26 mouse cellular contexts compared by ENCODE assay signal in genomic region chr9:59469446-59469845, GRCm38 (mm10). TPM values are rescaled to one million over a fixed set of nuclear protein-coding genes. Genes with fewer than 3 reads are reported as not detected.
A peak's percentile ranks its signal among the peaks of the same experiment; 100 is the strongest.
DNase-seq lines count a peak whose midpoint lies in the region; ATAC-seq and TF ChIP-seq lines count a peak whose summit lies in the region.
"Had no signal": no experiment of that assay in that cellular context is flagged by ENCODE, and none has a peak within 500 bp of the region (broad histone marks: within the 10 kb centered on the region; RNA-seq: fewer than 3 reads in every experiment).

No protein-coding gene starts in this region.

- H3K9ac ChIP-seq in MEL (ENCODE audit: control insufficient read depth, low read depth, low read length, poor library complexity, severe bottlenecking), result no peak overlapping the region
- no peak overlapping the region for H3K9ac ChIP-seq in midbrain, embryonic 16.5 days (ENCODE audit: low read depth, low read length)
- H3K9ac ChIP-seq: embryonic facial prominence, embryonic 13.5 days; embryonic facial prominence, embryonic 15.5 days; forebrain, embryonic 12.5 days had no signal

- no peak overlapping the region for H3K4me3 ChIP-seq in MEL (ENCODE audit: control insufficient read depth in 1 of 2, insufficient read depth in 1 of 2, low read depth in 2 of 2, low read length in 2 of 2)
- no peak overlapping the region for H3K4me3 ChIP-seq in midbrain, embryonic 16.5 days (ENCODE audit: low read depth, low read length)
- H3K4me3 ChIP-seq: embryonic facial prominence, embryonic 13.5 days; embryonic facial prominence, embryonic 15.5 days; erythroblast, embryonic 14.5 days; forebrain, embryonic 10.5 days; forebrain, embryonic 12.5 days had no signal

- H3K36me3 ChIP-seq in MEL (ENCODE audit: control insufficient read depth in 1 of 2, insufficient read depth in 2 of 2, low read length in 2 of 2), result peaks cover 7 to 56% of the 10 kb centered on the region in 2 experiments
- H3K36me3 ChIP-seq in midbrain, embryonic 16.5 days (ENCODE audit: control insufficient read depth, insufficient read depth, low read length), result no peaks in the 10 kb centered on the region
- H3K36me3 ChIP-seq: embryonic facial prominence, embryonic 15.5 days had no signal

- TF ChIP-seq CTCF in MEL (IDR thresholded peaks at IDR 0.05 in 2 of 3, conservative IDR thresholded peaks at IDR 0.05 in 1 of 3; ENCODE audit: control insufficient read depth in 1 of 3, insufficient read depth in 1 of 3, low read depth in 2 of 3, low read length in 3 of 3, poor library complexity in 1 of 3, severe bottlenecking in 1 of 3), result no peak

- no peak overlapping the region; the same call in 1 of the 2 replicates for H3K27ac ChIP-seq in MEL (ENCODE audit: control insufficient read depth, low read depth, low read length)
- no peak overlapping the region for H3K27ac ChIP-seq in midbrain, embryonic 16.5 days (ENCODE audit: low read length)
- H3K27ac ChIP-seq: embryonic facial prominence, embryonic 13.5 days; embryonic facial prominence, embryonic 15.5 days; forebrain, embryonic 10.5 days; forebrain, embryonic 12.5 days had no signal

- no peaks in the 10 kb centered on the region for H3K27me3 ChIP-seq in MEL (ENCODE audit: control insufficient read depth in 1 of 2, insufficient read depth in 2 of 2, low read length in 2 of 2)
- no peaks in the 10 kb centered on the region for H3K27me3 ChIP-seq in midbrain, embryonic 16.5 days (ENCODE audit: control insufficient read depth, insufficient read depth, low read depth, low read length)
- H3K27me3 ChIP-seq: CH12.LX; embryonic facial prominence, embryonic 13.5 days; embryonic facial prominence, embryonic 15.5 days; forebrain, embryonic 12.5 days had no signal

- no peak overlapping the region for H3K4me2 ChIP-seq in midbrain, embryonic 16.5 days (ENCODE audit: low read length)
- H3K4me2 ChIP-seq: embryonic facial prominence, embryonic 13.5 days; embryonic facial prominence, embryonic 15.5 days; forebrain, embryonic 12.5 days had no signal

- DNase-seq in 416B (ENCODE audit: low read depth) (peak; percentile 61), MEL (ENCODE audit: low read depth, low spot score) (peak; percentile 46), NIH3T3 (ENCODE audit: low read depth) (peak; percentile 33)
- no peak for DNase-seq in adrenal gland, adult 8-10 months
- no peak for DNase-seq in kidney, postnatal 14 days
- DNase-seq in right cerebral cortex, postnatal 14 days, result no peak
- DNase-seq: adrenal gland, adult 2 months; adrenal gland, postnatal 14 days; adrenal gland, postnatal 36 days; cerebellum, adult 11-12 months; cerebellum, adult 2 months; cerebellum, adult 9-10 months; cerebellum, postnatal 10 days; cerebellum, postnatal 25 days; embryo, embryonic 11 days had no signal

- WGBS in midbrain, embryonic 16.5 days, result 78% methylated on average over 1 of the region's 1 CpGs

- TF ChIP-seq POLR2A in MEL (IDR thresholded peaks at IDR 0.05; ENCODE audit: control insufficient read depth in 1 of 2, insufficient read depth in 1 of 2, low read depth in 1 of 2, low read length in 2 of 2, poor library complexity in 1 of 2), result no peak

- peaks cover 12 to 46% of the 10 kb centered on the region in 2 experiments for H3K4me1 ChIP-seq in MEL (ENCODE audit: control insufficient read depth in 1 of 2, insufficient read depth in 2 of 2, low read length in 2 of 2)
- no peaks in the 10 kb centered on the region for H3K4me1 ChIP-seq in midbrain, embryonic 16.5 days (ENCODE audit: control insufficient read depth, insufficient read depth, low read length)
- H3K4me1 ChIP-seq: embryonic facial prominence, embryonic 13.5 days; embryonic facial prominence, embryonic 15.5 days; forebrain, embryonic 10.5 days; forebrain, embryonic 12.5 days had no signal

- peaks cover 52% of the 10 kb centered on the region for H3K79me2 ChIP-seq in MEL (ENCODE audit: control insufficient read depth, insufficient read depth, low read length, poor library complexity)

- H3K9me3 ChIP-seq in MEL (replicated peaks; ENCODE audit: insufficient read depth, low read length), result no peaks in the 10 kb centered on the region
- H3K9me3 ChIP-seq in midbrain, embryonic 16.5 days (replicated peaks; ENCODE audit: control insufficient read depth, low read length, poor library complexity, severe bottlenecking), result no peaks in the 10 kb centered on the region
- H3K9me3 ChIP-seq: embryonic facial prominence, embryonic 13.5 days; embryonic facial prominence, embryonic 15.5 days; forebrain, embryonic 10.5 days; forebrain, embryonic 12.5 days; G1E had no signal

- TF ChIP-seq RAD21 in MEL (IDR thresholded peaks at IDR 0.05; ENCODE audit: low read depth, low read length), result no peak

- peak; percentile 49 to 67 for TF ChIP-seq EP300 in MEL (IDR thresholded peaks at IDR 0.05; ENCODE audit: low read depth in 1 of 2, low read length in 2 of 2)

- ATAC-seq in midbrain, embryonic 16.5 days, result no peak
- ATAC-seq: CD4-positive, CD25-positive, alpha-beta regulatory T cell, adult 4 months; forebrain, embryonic 14.5 days; forebrain, embryonic 16.5 days had no signal

TF ChIP-seq in MEL, 35 proteins besides CTCF, POLR2A, EP300 and RAD21:
- TF ChIP-seq ZMIZ1 (IDR thresholded peaks at IDR 0.05; ENCODE audit: low read depth, low read length) (no peak), MYB (IDR thresholded peaks at IDR 0.05; ENCODE audit: low read depth, low read length) (no peak), USF1 (IDR thresholded peaks at IDR 0.05; ENCODE audit: low read depth, low read length) (peak; percentile 48; the same call in 1 of the 2 replicates), BHLHE40 (IDR thresholded peaks at IDR 0.05; ENCODE audit: borderline replicate concordance, low read depth, low read length) (no peak), ELF1 (IDR thresholded peaks at IDR 0.05; ENCODE audit: low read depth, low read length) (no peak), MAZ (IDR thresholded peaks at IDR 0.05; ENCODE audit: low read depth, low read length) (no peak), ETS1 (IDR thresholded peaks at IDR 0.05; ENCODE audit: low read depth, low read length) (peak; percentile 44; the same call in 1 of the 2 replicates), ZKSCAN1 (IDR thresholded peaks at IDR 0.05; ENCODE audit: low read depth, low read length) (no peak), JUND (IDR thresholded peaks at IDR 0.05; ENCODE audit: low read depth, low read length) (no peak), ZC3H11A (IDR thresholded peaks at IDR 0.05; ENCODE audit: low read depth, low read length) (no peak), POLR2AphosphoS2 (IDR thresholded peaks at IDR 0.05; ENCODE audit: low read length) (no peak), MEF2A (IDR thresholded peaks at IDR 0.05; ENCODE audit: extremely low read depth, insufficient replicate concordance, low read depth, low read length, poor library complexity, severe bottlenecking) (no peak), TBP (IDR thresholded peaks at IDR 0.05; ENCODE audit: low read depth, low read length) (no peak), RCOR1 (IDR thresholded peaks at IDR 0.05; ENCODE audit: low read depth, low read length) (peak; percentile 44; the same call in 1 of the 2 replicates), NRF1 (IDR thresholded peaks at IDR 0.05; ENCODE audit: insufficient read depth, low read depth, low read length, poor library complexity, severe bottlenecking) (no peak), CHD1 (IDR thresholded peaks at IDR 0.05; ENCODE audit: low read depth, low read length) (no peak), TCF12 (IDR thresholded peaks at IDR 0.05; ENCODE audit: low read depth, low read length) (0 out of 2 replicates have a peak, but pooled peaks have one; percentile 28), SIN3A (IDR thresholded peaks at IDR 0.05; ENCODE audit: low read length) (peak; percentile 38; the same call in 1 of the 2 replicates), UBTF (IDR thresholded peaks at IDR 0.05; ENCODE audit: borderline replicate concordance, insufficient read depth, low read depth, low read length) (no peak), ZNF384 (IDR thresholded peaks at IDR 0.05; ENCODE audit: low read depth, low read length) (no peak), MYC (IDR thresholded peaks at IDR 0.05; ENCODE audit: low read depth, low read length) (no peak), SMC3 (IDR thresholded peaks at IDR 0.05; ENCODE audit: low read depth, low read length) (no peak), HCFC1 (IDR thresholded peaks at IDR 0.05; ENCODE audit: low read depth, low read length) (no peak), E2F4 (IDR thresholded peaks at IDR 0.05; ENCODE audit: borderline replicate concordance, low read depth, low read length) (no peak), CHD2 (IDR thresholded peaks at IDR 0.05; ENCODE audit: low read length) (no peak)

RNA-seq across cellular contexts. Expression of gene Arih1, which starts 17.0 kb away (rescaled TPM):
- total RNA-seq in MEL (2012; rRNA removed), result 46.5 and 47.6 TPM in 2 replicates
- 10 to 100 TPM; 48.4 to 60.4 TPM for polyA plus RNA-seq in MEL (2012; ENCODE audit: insufficient read depth in 1 of 2, insufficient read length in 2 of 2, low read depth in 1 of 2, low replicate concordance in 2 of 2, missing spikeins in 1 of 2)
- polyA plus RNA-seq in midbrain, embryonic 16.5 days (2015; fragmentation: Nextera tagmentation; extraction: Ambion mirVana), result 14.3 and 17.1 TPM in 2 replicates
- total RNA-seq in adrenal gland, adult 8-10 months (2022), result 100 to 1,000 TPM; 107 to 144 (median 120) TPM

Comparison
In these comparisons a context has a peak if more than half of its experiments do, and no peak if none do; other contexts are left out.
1. DNase-seq: peak in 416B (single experiment), MEL (single experiment) and NIH3T3 (single experiment); none in adrenal gland, adult 8-10 months (single experiment), kidney, postnatal 14 days (single experiment) and right cerebral cortex, postnatal 14 days (single experiment).